Mouse (Mus musculus): ENCODE data around the gene Stx1b. TPM values are rescaled to one million over a fixed set of nuclear protein-coding genes. Genes with fewer than 3 reads are reported as not detected.

Gene Stx1b
- polyA plus RNA-seq, 2 experiments, result 0.05 to 1.1 TPM

DNA sequence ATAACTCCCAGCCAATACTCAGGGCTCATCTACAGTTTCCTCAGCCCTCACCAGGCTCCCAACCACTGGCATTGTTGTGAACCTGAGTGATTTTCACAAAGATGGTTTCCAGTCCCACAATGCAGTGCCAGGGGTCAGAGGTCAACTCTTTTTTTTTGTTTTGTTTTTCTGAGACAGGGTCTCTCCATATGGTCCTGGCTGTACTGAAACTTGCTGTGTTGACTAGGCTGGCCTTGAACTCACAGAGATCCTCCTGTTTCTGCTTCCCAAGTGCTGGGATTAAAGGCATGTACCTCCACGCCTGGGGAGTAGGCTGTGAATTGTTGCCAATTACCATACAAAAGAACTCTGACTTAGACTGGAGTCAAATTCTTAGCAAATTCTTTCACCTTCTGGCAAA lies 14.5 kb downstream of the Stx1b start:
- ATAC-seq (ENCODE audit: insufficient read depth), result no peak
- peaks cover 22 to 40% of the 10 kb centered on the region in 2 experiments for H3K4me1 ChIP-seq (replicated peaks; ENCODE audit: control insufficient read depth in 2 of 2, insufficient read depth in 2 of 2, low read length in 1 of 2)
- TF ChIP-seq CTCF (IDR thresholded peaks at IDR 0.05; ENCODE audit: low read depth) (no peak), EP300 (IDR thresholded peaks at IDR 0.05; ENCODE audit: low read depth) (no peak)

DNA sequence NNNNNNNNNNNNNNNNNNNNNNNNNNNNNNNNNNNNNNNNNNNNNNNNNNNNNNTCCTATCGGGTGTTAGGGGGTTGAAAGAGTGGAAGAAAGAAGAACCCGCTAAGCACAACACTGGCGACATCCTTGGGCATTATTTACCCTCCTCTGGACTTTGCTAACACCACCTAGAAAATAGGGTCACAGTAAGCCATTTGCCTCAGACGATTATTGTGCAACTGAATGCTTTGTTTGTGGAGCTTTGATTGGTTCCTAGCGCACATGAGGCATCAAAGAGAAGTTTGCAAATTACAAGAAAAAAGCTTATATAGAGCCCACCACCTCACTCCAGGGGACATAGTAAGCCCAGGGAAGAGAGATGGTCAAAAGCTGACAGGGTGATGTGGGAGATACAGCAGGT lies 15.5 kb downstream of the Stx1b start:
- Histone ChIP-seq H3K27ac (no peak overlapping the region; the same call in 1 of the 2 replicates), H3K4me1 (replicated peaks; ENCODE audit: control insufficient read depth in 2 of 2, insufficient read depth in 2 of 2, low read length in 1 of 2) (peaks cover 29 to 44% of the 10 kb centered on the region in 2 experiments), H3K4me2 (ENCODE audit: low read depth) (no peak overlapping the region), H3K27me3 (ENCODE audit: control insufficient read depth, insufficient read depth, low read length) (no peaks in the 10 kb centered on the region), H3K9ac (replicated peaks) (no peak overlapping the region), H3K36me3 (replicated peaks; ENCODE audit: control insufficient read depth, insufficient read depth, low read depth) (no peaks in the 10 kb centered on the region), H3K4me3 (ENCODE audit: insufficient read depth in 1 of 2, low read depth in 2 of 2, low read length in 2 of 2) (no peak overlapping the region), H3K9me3 (ENCODE audit: control insufficient read depth, low read length) (no peaks in the 10 kb centered on the region)
- ATAC-seq (ENCODE audit: insufficient read depth) (no peak), DNase-seq (ENCODE audit: low read depth in 3 of 3, low spot score in 3 of 3) (no peak)
- TF ChIP-seq CTCF (IDR thresholded peaks at IDR 0.05; ENCODE audit: low read depth) (no peak), EP300 (IDR thresholded peaks at IDR 0.05; ENCODE audit: low read depth) (no peak)
- WGBS (ENCODE audit: insufficient replicate concordance), result 32% methylated on average over 5 of the region's 5 CpGs

More for the DNA sequence above, 14.5 kb downstream of the Stx1b start:
- Histone ChIP-seq H3K36me3 (replicated peaks; ENCODE audit: control insufficient read depth, insufficient read depth, low read depth) (no peaks in the 10 kb centered on the region), H3K9me3 (ENCODE audit: control insufficient read depth, low read length) (no peaks in the 10 kb centered on the region), H3K27ac (no peak overlapping the region), H3K4me3 (ENCODE audit: insufficient read depth in 1 of 2, low read depth in 2 of 2, low read length in 2 of 2) (no peak overlapping the region), H3K9ac (replicated peaks) (no peak overlapping the region), H3K4me2 (ENCODE audit: low read depth) (no peak overlapping the region), H3K27me3 (ENCODE audit: control insufficient read depth, insufficient read depth, low read length) (no peaks in the 10 kb centered on the region)
- WGBS (ENCODE audit: insufficient replicate concordance), result 85% methylated on average over 1 of the region's 1 CpGs
- no peak for DNase-seq (ENCODE audit: low read depth in 3 of 3, low spot score in 3 of 3)

DNA sequence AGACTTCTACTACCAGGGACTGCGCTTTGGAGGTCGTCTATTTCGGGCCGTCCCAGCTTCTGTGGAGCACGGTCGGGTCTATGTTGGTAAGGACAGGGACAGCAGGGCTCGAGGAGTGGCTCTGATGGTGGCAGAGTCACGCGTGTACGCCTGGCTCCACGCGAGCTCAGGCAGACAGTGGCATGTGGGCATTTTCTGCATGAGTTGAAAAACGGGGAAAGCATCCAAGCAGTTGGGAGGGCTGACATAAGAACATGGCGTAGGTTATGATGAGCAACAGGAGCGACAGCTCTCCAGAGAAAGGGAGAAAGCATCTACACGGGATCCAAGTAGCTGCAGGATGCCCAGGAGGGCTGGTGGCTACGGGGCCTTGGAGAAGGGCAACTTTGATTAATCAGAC lies 22.0 kb downstream of the Stx1b start:
- no peaks in the 10 kb centered on the region for H3K27me3 ChIP-seq (ENCODE audit: control insufficient read depth, insufficient read depth, low read length)
- no peaks in the 10 kb centered on the region for H3K9me3 ChIP-seq (ENCODE audit: control insufficient read depth, low read length)
- H3K4me2 ChIP-seq (ENCODE audit: low read depth), result no peak overlapping the region
- WGBS (ENCODE audit: insufficient replicate concordance), result 86% methylated on average over 17 of the region's 17 CpGs
- H3K36me3 ChIP-seq (replicated peaks; ENCODE audit: control insufficient read depth, insufficient read depth, low read depth), result peaks cover 17% of the 10 kb centered on the region
- TF ChIP-seq EP300 (IDR thresholded peaks at IDR 0.05; ENCODE audit: low read depth), result no peak
- TF ChIP-seq CTCF (IDR thresholded peaks at IDR 0.05; ENCODE audit: low read depth), result no peak
- no peak overlapping the region for H3K9ac ChIP-seq (replicated peaks)
- DNase-seq (ENCODE audit: low read depth in 3 of 3, low spot score in 3 of 3), result no peak
- ATAC-seq (ENCODE audit: insufficient read depth), result no peak
- no peak overlapping the region for H3K4me3 ChIP-seq (ENCODE audit: insufficient read depth in 1 of 2, low read depth in 2 of 2, low read length in 2 of 2)
- H3K27ac ChIP-seq, result no peak overlapping the region
- H3K4me1 ChIP-seq (replicated peaks; ENCODE audit: control insufficient read depth in 2 of 2, insufficient read depth in 2 of 2, low read length in 1 of 2), result peaks cover 24 to 36% of the 10 kb centered on the region in 2 experiments

DNA sequence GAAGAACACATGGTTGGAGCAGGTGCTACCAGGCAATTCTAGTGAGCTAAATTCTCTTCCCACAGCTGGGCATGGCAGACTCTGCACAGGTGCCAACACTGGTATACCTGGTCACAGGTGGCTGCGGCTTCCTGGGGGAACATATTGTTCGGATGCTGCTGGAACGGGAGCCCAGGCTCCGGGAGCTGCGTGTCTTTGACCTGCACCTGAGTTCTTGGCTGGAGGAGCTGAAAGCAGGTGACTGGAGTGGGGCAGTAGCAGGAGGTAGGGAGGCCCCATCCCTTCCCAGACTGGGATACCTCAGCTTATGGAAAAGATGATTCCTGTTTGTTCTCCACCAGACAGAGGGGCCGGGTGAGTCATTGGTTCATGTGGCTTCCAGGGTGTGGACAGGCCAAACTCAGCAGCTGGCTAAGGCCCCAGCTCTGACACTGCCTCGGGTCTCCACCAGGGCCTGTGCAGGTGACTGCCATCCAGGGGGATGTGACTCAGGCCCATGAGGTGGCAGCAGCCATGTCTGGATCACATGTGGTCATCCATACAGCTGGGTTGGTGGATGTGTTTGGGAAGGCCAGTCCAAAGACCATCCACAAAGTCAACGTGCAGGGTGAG lies 23.2 kb downstream of the Stx1b start:
- H3K27ac ChIP-seq, result no peak overlapping the region; the same call in 1 of the 2 replicates
- peaks cover 29% of the 10 kb centered on the region for H3K36me3 ChIP-seq (replicated peaks; ENCODE audit: control insufficient read depth, insufficient read depth, low read depth)
- H3K4me2 ChIP-seq (ENCODE audit: low read depth), result peak overlapping the region; percentile 57
- H3K27me3 ChIP-seq (ENCODE audit: control insufficient read depth, insufficient read depth, low read length), result no peaks in the 10 kb centered on the region
- DNase-seq (ENCODE audit: low read depth in 3 of 3, low spot score in 3 of 3) (no peak), ATAC-seq (ENCODE audit: insufficient read depth) (no peak)
- H3K4me3 ChIP-seq (ENCODE audit: insufficient read depth in 1 of 2, low read depth in 2 of 2, low read length in 2 of 2), result peak overlapping the region; percentile 30 to 47
- H3K4me1 ChIP-seq (replicated peaks; ENCODE audit: control insufficient read depth in 2 of 2, insufficient read depth in 2 of 2, low read length in 1 of 2), result peaks cover 17 to 24% of the 10 kb centered on the region in 2 experiments
- no peaks in the 10 kb centered on the region for H3K9me3 ChIP-seq (ENCODE audit: control insufficient read depth, low read length)
- 73% methylated on average over 8 of the region's 8 CpGs for WGBS (ENCODE audit: insufficient replicate concordance)
- H3K9ac ChIP-seq (replicated peaks), result no peak overlapping the region; the same call in 1 of the 2 replicates
- TF ChIP-seq EP300 (IDR thresholded peaks at IDR 0.05; ENCODE audit: low read depth), result no peak
- TF ChIP-seq CTCF (IDR thresholded peaks at IDR 0.05; ENCODE audit: low read depth), result no peak

DNA sequence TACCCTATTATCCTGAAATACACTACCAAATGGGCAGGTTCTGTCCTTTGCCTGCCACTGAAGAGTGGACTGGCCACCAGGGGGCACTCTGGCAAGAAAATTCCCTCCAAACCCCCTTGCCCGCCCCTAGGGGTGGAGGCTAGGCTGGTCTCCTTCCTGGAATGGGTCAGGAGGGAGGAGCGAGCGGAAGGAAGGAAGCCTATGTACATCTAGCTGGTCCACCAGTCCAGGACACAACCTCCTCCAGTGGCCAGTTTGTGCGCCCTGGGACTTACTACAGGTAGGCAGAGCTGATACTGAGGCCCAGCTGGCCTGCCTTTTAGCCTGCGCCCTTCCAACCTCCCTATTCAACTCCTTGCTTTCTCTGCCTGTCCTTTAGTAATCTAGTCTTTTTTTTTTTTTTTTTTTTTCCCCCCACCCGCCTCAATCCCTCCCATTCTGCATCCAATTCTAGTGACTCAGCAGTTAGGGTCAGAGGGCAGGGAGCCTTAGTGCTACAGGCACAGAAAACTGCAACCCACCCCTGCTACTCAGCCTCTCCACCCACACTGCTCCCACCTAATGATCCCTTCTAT lies 23.8 kb downstream of the Stx1b start, which contains the start of gene Hsd3b7:
Hsd3b7 (plus strand) TSS at position 170 of the 575 bp plus-strand sequence.
- H3K9me3 ChIP-seq (ENCODE audit: control insufficient read depth, low read length), result no peaks in the 10 kb centered on the region
- H3K27ac ChIP-seq, result no peak within 1 kb of the TSS; the same call in 1 of the 2 replicates
- no peak for TF ChIP-seq EP300 (IDR thresholded peaks at IDR 0.05; ENCODE audit: low read depth)
- peak; percentile 98 for TF ChIP-seq CTCF (IDR thresholded peaks at IDR 0.05; ENCODE audit: low read depth)
- H3K9ac ChIP-seq (replicated peaks), result peak within 1 kb of the TSS; percentile 27; the same call in 1 of the 2 replicates
- H3K4me3 ChIP-seq (ENCODE audit: insufficient read depth in 1 of 2, low read depth in 2 of 2, low read length in 2 of 2), result peak within 1 kb of the TSS; percentile 30 to 47
- peaks cover 35% of the 10 kb centered on the region for H3K36me3 ChIP-seq (replicated peaks; ENCODE audit: control insufficient read depth, insufficient read depth, low read depth)
- ATAC-seq (ENCODE audit: insufficient read depth), result peak; percentile 40
- H3K27me3 ChIP-seq (ENCODE audit: control insufficient read depth, insufficient read depth, low read length), result no peaks in the 10 kb centered on the region
- DNase-seq (ENCODE audit: low read depth in 3 of 3, low spot score in 3 of 3), result peak; percentile 61 to 69 (median 67)
- peaks cover 14 to 18% of the 10 kb centered on the region in 2 experiments for H3K4me1 ChIP-seq (replicated peaks; ENCODE audit: control insufficient read depth in 2 of 2, insufficient read depth in 2 of 2, low read length in 1 of 2)
- 25% methylated on average over 6 of the region's 6 CpGs for WGBS (ENCODE audit: insufficient replicate concordance)
- peak within 1 kb of the TSS; percentile 57 for H3K4me2 ChIP-seq (ENCODE audit: low read depth)

Measured in liver, embryonic 14.5 days (tissue).